ENCODE assay signal across 8 mouse cellular contexts in genomic region chr3:69005338-69006245, GRCm38 (mm10). TPM values are rescaled to one million over a fixed set of nuclear protein-coding genes. Genes with fewer than 3 reads are reported as not detected.
A peak's percentile ranks its signal among the peaks of the same experiment; 100 is the strongest.
DNase-seq lines count a peak whose midpoint lies in the region; ATAC-seq lines count a peak whose summit lies in the region.

No protein-coding gene starts in this region.

- H3K27me3 ChIP-seq in hindbrain, embryonic 14.5 days (ENCODE audit: control insufficient read depth, insufficient read depth, low read length), result no peaks in the 10 kb centered on the region

- peak overlapping the region; percentile 73 for H3K27ac ChIP-seq in hindbrain, embryonic 14.5 days

- intact Hi-C loops in left cerebral cortex, postnatal 14 days (cut with DNase I), result loop anchor here (5.0 kb wide), 1 partner anchor 37 kb away; the partner anchor contains the start of gene Trim59

- WGBS in hindbrain, embryonic 14.5 days, result under 1% methylated on average over 72 of the region's 72 CpGs

- H3K4me1 ChIP-seq in hindbrain, embryonic 14.5 days (replicated peaks; ENCODE audit: control insufficient read depth, insufficient read depth, low read length), result no peaks in the 10 kb centered on the region; the same call in 1 of the 2 replicates

- peak overlapping the region; percentile 67 for H3K4me3 ChIP-seq in hindbrain, embryonic 14.5 days (replicated peaks; ENCODE audit: low read length)

- DNase-seq in T-cell, adult 2 months (ENCODE audit: low spot score), result peak; percentile 42
- DNase-seq in cerebellum, postnatal 14 days, result peak; percentile 44 to 61
- peak; percentile 7 to 19 for DNase-seq in frontal cortex, postnatal 36 days (ENCODE audit: low spot score in 2 of 2)
- no peak for DNase-seq in hindbrain, embryonic 14.5 days (ENCODE audit: low spot score)
- peak; percentile 14 to 17 for DNase-seq in left cerebral cortex, postnatal 14 days (ENCODE audit: low spot score in 2 of 2)
- DNase-seq in right cerebral cortex, postnatal 10 days (ENCODE audit: low spot score in 2 of 2), result peak; percentile 57 to 71
- peak; percentile 31 for DNase-seq in urinary bladder, postnatal 25 days (ENCODE audit: low spot score)

- peak overlapping the region; percentile 64 for H3K9ac ChIP-seq in hindbrain, embryonic 14.5 days

- peak overlapping the region; percentile 96 for H3K4me2 ChIP-seq in hindbrain, embryonic 14.5 days (replicated peaks)

- no peaks in the 10 kb centered on the region for H3K9me3 ChIP-seq in hindbrain, embryonic 14.5 days (ENCODE audit: control insufficient read depth, low read length)

- H3K36me3 ChIP-seq in hindbrain, embryonic 14.5 days (replicated peaks; ENCODE audit: control insufficient read depth, insufficient read depth), result no peaks in the 10 kb centered on the region

- ATAC-seq in hindbrain, embryonic 14.5 days (ENCODE audit: low FRiP score), result peak; percentile 17
- ATAC-seq in megakaryocyte progenitor cell, adult 5-6 weeks (replicated peaks; ENCODE audit: poor library complexity), result peak; percentile 50

RNA-seq across cellular contexts. Expression of gene Smc4, which starts 1.1 kb away (rescaled TPM):
- polyA plus RNA-seq in hindbrain, embryonic 14.5 days (2014; fragmentation: Nextera tagmentation; extraction: Ambion mirVana), result 30.8 and 33.9 TPM in 2 replicates
- 1 to 10 TPM; 6.4 to 8.2 TPM for total RNA-seq in left cerebral cortex, postnatal 14 days (2021)
- total RNA-seq in megakaryocyte progenitor cell, adult 5-6 weeks (2015), result 350 and 351 TPM in 2 replicates
- 603 and 719 TPM in 2 replicates for total RNA-seq in megakaryocyte progenitor cell, adult 5-6 weeks (2017)

RNA-seq across cellular contexts. Expression of gene Ift80, which starts 1.2 kb away (rescaled TPM):
- polyA plus RNA-seq in hindbrain, embryonic 14.5 days (2014; fragmentation: Nextera tagmentation; extraction: Ambion mirVana), result 8.7 and 11.9 TPM in 2 replicates
- total RNA-seq in left cerebral cortex, postnatal 14 days (2021), result 10 to 100 TPM; 17.6 to 17.7 TPM
- total RNA-seq in megakaryocyte progenitor cell, adult 5-6 weeks (2015), result 12.8 and 21.5 TPM in 2 replicates
- total RNA-seq in megakaryocyte progenitor cell, adult 5-6 weeks (2017), result 19.1 and 25.2 TPM in 2 replicates

RNA-seq across cellular contexts. Expression of gene Trim59, which starts 39.0 kb away (rescaled TPM):
- polyA plus RNA-seq in hindbrain, embryonic 14.5 days (2014; fragmentation: Nextera tagmentation; extraction: Ambion mirVana), result 38.2 and 38.5 TPM in 2 replicates
- 1 to 10 TPM; 3.6 to 6.3 TPM for total RNA-seq in left cerebral cortex, postnatal 14 days (2021)
- total RNA-seq in megakaryocyte progenitor cell, adult 5-6 weeks (2015), result 55.8 and 64.4 TPM in 2 replicates
- total RNA-seq in megakaryocyte progenitor cell, adult 5-6 weeks (2017), result 15.7 and 17.7 TPM in 2 replicates

Comparison
In these comparisons a context has a peak if more than half of its experiments do, and no peak if none do; other contexts are left out.
1. RNA of gene Smc4, which starts 1.1 kb away (total RNA-seq): 350 to 719 TPM in megakaryocyte progenitor cell, adult 5-6 weeks; 6.4 to 8.2 TPM in left cerebral cortex, postnatal 14 days; every median in the first group is over 10 times any median in the second.